Mouse (Mus musculus) G1E (cell line): Measurements from ENCODE around the gene Socs7. TPM values are rescaled to one million over a fixed set of nuclear protein-coding genes. Genes with fewer than 3 reads are reported as not detected.
A peak's percentile ranks its signal among the peaks of the same experiment; 100 is the strongest.
"Not testable (repeated sequence)": the region's sequence is repeated elsewhere in the genome, so short reads cannot be mapped to it uniquely, and the experiment has no call there.

Experiments used
- ATAC-seq: 2 replicates; pipeline ENCODE4 v1.8.0; 2016; ENCODE audit warnings: mild to moderate bottlenecking; ENCODE audit not compliant: insufficient number of reproducible peaks, poor library complexity, low FRiP score, severe bottlenecking; ENCODE audit errors: extremely low read depth
- DNase-seq: peaks from one replicate; pipeline ENCODE4 v3.0.0; 2012; ENCODE audit warnings: low spot score
- H3K27me3 ChIP-seq: 2 replicates; pipeline ENCODE4 v1.6.1; 2012; ENCODE audit warnings: mild to moderate bottlenecking, low read length, inconsistent platforms; ENCODE audit not compliant: insufficient read depth
- H3K36me3 ChIP-seq: replicated peaks from 2 replicates; pipeline ENCODE3; 2012; ENCODE audit warnings: mild to moderate bottlenecking, inconsistent platforms
- H3K4me1 ChIP-seq: 2 replicates; pipeline ENCODE4 v1.6.1; 2012; ENCODE audit warnings: low read depth, low read length, inconsistent platforms, mixed read lengths; ENCODE audit not compliant: insufficient read depth
- H3K4me3 ChIP-seq: 2 replicates; pipeline ENCODE4 v1.5.1; 2012; ENCODE audit warnings: low read depth, mild to moderate bottlenecking, inconsistent platforms, low read length, moderate library complexity, mixed read lengths
- H3K9me3 ChIP-seq: replicated peaks from 2 replicates; pipeline ENCODE4 v1.6.1; 2012; ENCODE audit warnings: inconsistent platforms
- CTCF ChIP-seq: IDR thresholded peaks from 2 replicates; pipeline ENCODE4 v1.5.1; 2012; ENCODE audit warnings: low read depth, low read length, inconsistent platforms, mixed read lengths
- GATA1 ChIP-seq: IDR thresholded peaks from 2 replicates; pipeline ENCODE4 v1.6.1; 2012; ENCODE audit warnings: borderline replicate concordance, low read length, inconsistent platforms, mixed read lengths
- GATA2 ChIP-seq: IDR thresholded peaks from 2 replicates; pipeline ENCODE4 v1.6.1; 2012; ENCODE audit warnings: low read depth, low read length, inconsistent platforms, borderline replicate concordance
- POLR2AphosphoS5 ChIP-seq: IDR thresholded peaks from 2 replicates; pipeline ENCODE4 v1.6.1; 2012; ENCODE audit warnings: low read depth, low read length, inconsistent platforms; ENCODE audit not compliant: insufficient replicate concordance
- TAL1 ChIP-seq: conservative IDR thresholded peaks from 2 replicates; pipeline ENCODE4 v1.6.1; 2012; ENCODE audit warnings: low read depth, low read length, inconsistent platforms, mixed read lengths
- polyA plus RNA-seq: library from polyadenylated mRNA; stranded (reverse); fragments of >175 nt; gene quantifications from 2 replicates; pipeline ENCODE4 v1.2.3, GENCODE M21; 2012
- total RNA-seq, 2 experiments: library from RNA; stranded (forward) in 1 of 2; stranded (reverse) in 1 of 2; fragments of 200-1000 nt in 1 of 2; fragments of >200 nt in 1 of 2; fragmentation: Nextera tagmentation in 1 of 2; gene quantifications; 2 replicates each; pipeline ENCODE4 v1.2.3; 2014 to 2017

The Socs7 gene
- total and polyA plus RNA-seq, 3 experiments: 5.2 to 49.0 (median 15.4) TPM

DNA sequence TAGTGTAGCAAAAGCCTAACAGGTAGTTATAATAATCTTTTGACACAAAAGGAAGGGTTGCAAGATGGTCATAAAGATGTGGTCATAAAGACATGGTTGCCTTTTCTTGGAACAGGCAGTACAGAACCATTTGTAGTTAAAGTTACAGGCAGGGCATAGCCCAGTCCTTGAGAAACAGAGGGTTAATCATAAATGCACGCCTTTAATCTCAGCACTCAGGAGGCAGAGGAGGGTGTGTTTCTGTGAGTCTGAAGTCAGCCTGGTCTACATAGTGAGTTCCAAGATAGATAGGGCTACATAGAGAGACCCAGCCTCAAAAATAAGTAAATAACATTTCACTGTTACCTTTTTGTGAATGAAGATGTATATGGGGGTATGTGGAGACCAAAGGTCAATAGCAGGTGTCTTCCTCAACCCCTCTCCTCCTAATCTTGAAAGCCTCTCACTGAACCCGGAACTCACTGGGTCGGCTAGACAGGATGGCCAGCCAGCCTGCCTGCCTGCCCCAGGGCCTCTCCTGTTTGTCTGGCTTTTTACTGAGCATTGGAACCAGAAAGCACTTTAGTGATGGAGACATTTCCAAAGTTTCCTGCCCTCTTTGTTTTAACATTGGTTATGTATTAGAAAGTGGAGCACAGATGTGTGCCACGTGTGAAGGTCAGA, 9.3 kb upstream of the Socs7 start:
- no peaks in the 10 kb centered on the region for H3K9me3 ChIP-seq
- TF ChIP-seq POLR2AphosphoS5: no peak
- TF ChIP-seq GATA2: no peak
- TF ChIP-seq TAL1: no peak
- no peak for TF ChIP-seq CTCF
- no peak for TF ChIP-seq GATA1
- H3K4me3 ChIP-seq: no peak overlapping the region
- H3K36me3 ChIP-seq: no peaks in the 10 kb centered on the region
- no peak for ATAC-seq
- DNase-seq: no peak
- peaks cover 25% of the 10 kb centered on the region for H3K4me1 ChIP-seq
- H3K27me3 ChIP-seq: peaks cover 69% of the 10 kb centered on the region

DNA sequence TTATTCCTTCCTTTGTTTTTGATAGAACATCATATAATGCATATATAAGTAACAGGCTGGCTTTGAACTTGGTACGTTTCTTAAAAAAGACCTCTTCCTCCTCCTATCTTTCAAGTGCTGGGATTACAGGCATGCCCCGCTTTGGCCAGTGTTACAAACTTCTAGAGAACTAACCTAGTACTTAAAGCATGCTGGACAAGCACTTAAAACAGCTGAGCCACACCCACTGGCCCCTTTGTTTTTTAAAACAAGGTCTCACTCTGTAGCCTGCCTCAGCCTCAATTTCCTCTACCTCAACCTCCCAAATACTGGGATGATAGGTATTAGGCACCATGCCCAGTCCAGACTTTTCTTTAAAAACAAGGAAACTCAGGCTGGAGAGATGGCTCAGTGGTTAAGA, 7.7 kb upstream of the Socs7 start:
- TF ChIP-seq POLR2AphosphoS5: no peak
- TF ChIP-seq TAL1: no peak
- no peak for TF ChIP-seq CTCF
- no peak for TF ChIP-seq GATA1
- TF ChIP-seq GATA2: no peak
- no peak for ATAC-seq
- H3K36me3 ChIP-seq: no peaks in the 10 kb centered on the region

DNA sequence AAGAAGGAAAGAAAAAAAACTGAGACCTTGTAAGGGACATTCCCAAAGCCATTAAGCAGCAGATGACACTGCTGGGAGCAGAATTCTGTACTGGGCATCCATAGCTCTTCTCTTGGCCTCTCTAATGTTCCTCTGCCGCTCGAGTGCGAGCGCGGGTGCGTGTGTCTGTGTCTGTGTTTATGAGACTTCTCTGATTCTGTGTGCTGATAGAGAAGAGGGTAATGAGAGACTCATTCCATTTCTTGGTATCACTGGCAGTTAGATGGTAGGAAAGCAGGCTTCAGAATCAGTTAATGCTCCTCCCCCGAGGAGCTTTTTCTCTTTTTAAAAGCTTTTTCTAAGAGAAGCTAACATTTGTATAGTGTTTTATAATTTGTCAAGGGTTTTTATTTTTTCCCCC, 7.1 kb upstream of the Socs7 start:
- H3K4me3 ChIP-seq: no peak overlapping the region
- H3K36me3 ChIP-seq: no peaks in the 10 kb centered on the region
- peaks cover 16% of the 10 kb centered on the region for H3K4me1 ChIP-seq
- no peaks in the 10 kb centered on the region for H3K9me3 ChIP-seq
- TF ChIP-seq POLR2AphosphoS5 (no peak), CTCF (no peak), GATA1 (no peak)
- peaks cover 49% of the 10 kb centered on the region for H3K27me3 ChIP-seq
- no peak for DNase-seq
- no peak for ATAC-seq

More for the DNA sequence above, 7.7 kb upstream of the Socs7 start:
- Histone ChIP-seq H3K27me3 (peaks cover 54% of the 10 kb centered on the region), H3K9me3 (no peaks in the 10 kb centered on the region), H3K4me3 (no peak overlapping the region), H3K4me1 (peaks cover 22% of the 10 kb centered on the region)
- no peak for DNase-seq

DNA sequence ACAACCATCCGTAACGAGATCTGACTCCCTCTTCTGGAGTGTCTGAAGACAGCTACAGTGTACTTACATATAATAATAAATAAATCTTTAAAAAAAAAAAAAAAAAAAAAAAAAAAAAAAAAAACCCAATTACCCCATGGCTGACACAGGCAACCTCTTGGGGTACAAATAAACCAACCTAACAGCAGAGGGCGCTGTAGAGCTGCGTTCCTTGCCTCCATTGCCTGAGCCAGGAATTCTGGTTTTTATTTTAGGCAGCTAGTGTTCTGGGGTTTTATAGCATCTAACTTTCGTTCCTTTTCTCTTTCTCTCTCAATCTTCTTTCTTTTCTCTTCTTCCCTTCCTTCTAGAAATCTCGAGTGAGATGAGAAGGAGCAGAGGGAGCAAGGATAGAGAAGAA, 4.7 kb upstream of the Socs7 start:
- TF ChIP-seq CTCF: peak; percentile 48; the same call in 1 of the 2 replicates
- not testable (repeated sequence) for H3K4me3 ChIP-seq, H3K9me3 ChIP-seq, DNase-seq, ATAC-seq, H3K36me3 ChIP-seq
- H3K27me3 ChIP-seq: peaks cover 34% of the 10 kb centered on the region
- H3K4me1 ChIP-seq: peaks cover 19% of the 10 kb centered on the region

DNA sequence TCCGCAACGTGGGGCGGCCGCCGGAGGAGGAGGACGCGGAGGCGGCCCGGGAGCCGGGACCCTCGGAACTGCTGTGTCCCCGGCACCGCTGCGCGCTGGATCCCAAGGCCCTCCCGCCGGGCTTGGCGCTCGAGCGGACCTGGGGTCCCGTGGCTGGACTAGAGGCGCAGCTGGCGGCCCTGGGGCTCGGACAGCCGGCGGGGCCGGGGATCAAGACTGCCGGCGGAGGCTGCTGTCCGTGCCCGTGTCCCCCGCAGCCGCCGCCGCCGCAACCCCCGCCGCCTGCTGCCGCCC, 245 bp downstream of the Socs7 start:
- peaks cover 16% of the 10 kb centered on the region for H3K36me3 ChIP-seq
- no peak for TF ChIP-seq TAL1
- TF ChIP-seq GATA1: no peak
- peak overlapping the region; percentile 91 for H3K4me3 ChIP-seq
- no peak for DNase-seq
- no peaks in the 10 kb centered on the region for H3K27me3 ChIP-seq
- H3K4me1 ChIP-seq: peaks cover 33% of the 10 kb centered on the region
- H3K9me3 ChIP-seq: no peaks in the 10 kb centered on the region
- ATAC-seq: no peak

DNA sequence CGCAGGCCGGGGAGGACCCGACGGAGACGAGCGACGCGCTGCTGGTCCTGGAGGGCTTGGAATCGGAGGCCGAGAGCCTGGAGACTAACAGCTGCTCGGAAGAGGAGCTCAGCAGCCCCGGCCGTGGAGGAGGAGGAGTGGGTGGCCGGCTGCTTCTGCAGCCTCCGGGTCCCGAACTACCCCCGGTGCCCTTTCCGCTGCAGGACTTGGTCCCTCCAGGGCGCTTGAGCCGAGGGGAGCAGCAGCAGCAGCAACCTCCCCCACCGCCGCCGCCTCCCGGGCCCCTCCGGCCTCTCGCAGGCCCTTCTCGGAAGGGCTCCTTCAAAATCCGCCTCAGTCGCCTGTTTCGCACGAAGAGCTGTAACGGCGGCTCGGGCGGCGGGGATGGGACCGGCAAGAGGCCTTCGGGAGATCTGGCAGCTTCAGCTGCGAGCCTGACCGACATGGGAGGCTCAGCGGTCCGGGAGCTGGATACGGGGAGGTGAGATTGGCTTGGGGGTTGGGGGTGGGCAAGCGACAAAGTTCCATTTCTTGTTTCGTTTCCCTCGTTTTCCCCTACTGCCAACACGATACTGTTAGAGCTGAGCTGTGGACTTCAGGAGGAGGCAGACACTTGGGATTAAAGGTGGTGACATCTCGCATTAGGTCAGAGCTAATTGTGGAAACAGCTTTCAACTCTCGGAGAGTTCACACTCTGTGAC, 742 bp downstream of the Socs7 start:
- ATAC-seq: no peak

DNA sequence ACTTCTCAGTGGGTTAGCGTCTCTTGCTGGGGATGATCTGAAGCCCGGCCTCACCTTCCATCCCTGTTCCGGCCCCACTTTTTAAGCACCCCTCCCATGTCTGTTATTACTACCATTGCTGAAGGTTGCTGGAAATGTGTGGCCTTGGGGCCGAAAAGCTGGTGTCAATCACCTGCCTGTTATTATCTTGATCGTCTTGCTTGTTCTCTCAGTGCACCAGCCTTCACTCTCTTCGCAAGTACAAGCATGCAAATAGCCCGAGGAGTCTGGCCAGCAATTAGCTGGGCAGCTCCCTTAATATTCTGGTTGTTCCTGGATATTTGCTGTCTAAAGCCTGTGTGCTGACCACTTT, 1.3 kb downstream of the Socs7 start:
- no peaks in the 10 kb centered on the region for H3K9me3 ChIP-seq
- no peak for DNase-seq
- peaks cover 25% of the 10 kb centered on the region for H3K36me3 ChIP-seq
- ATAC-seq: no peak
- no peaks in the 10 kb centered on the region for H3K27me3 ChIP-seq
- no peak for TF ChIP-seq CTCF
- no peak for TF ChIP-seq TAL1
- TF ChIP-seq POLR2AphosphoS5: no peak
- no peak for TF ChIP-seq GATA1
- no peak for TF ChIP-seq GATA2
- peak overlapping the region; percentile 91 for H3K4me3 ChIP-seq
- peaks cover 36% of the 10 kb centered on the region for H3K4me1 ChIP-seq

More for the DNA sequence above, 742 bp downstream of the Socs7 start:
- peak; percentile 45 for DNase-seq
- no peaks in the 10 kb centered on the region for H3K9me3 ChIP-seq
- H3K4me3 ChIP-seq: peak overlapping the region; percentile 91
- peaks cover 20% of the 10 kb centered on the region for H3K36me3 ChIP-seq
- H3K27me3 ChIP-seq: no peaks in the 10 kb centered on the region
- TF ChIP-seq POLR2AphosphoS5 (no peak), CTCF (no peak), TAL1 (no peak), GATA1 (no peak), GATA2 (no peak)
- H3K4me1 ChIP-seq: peaks cover 34% of the 10 kb centered on the region
